In genomic region chr7:45204380-45205143, GRCm38 (mm10) we compare ENCODE assay signal across 7 mouse cellular contexts. TPM values are rescaled to one million over a fixed set of nuclear protein-coding genes. Genes with fewer than 3 reads are reported as not detected.
A peak's percentile ranks its signal among the peaks of the same experiment; 100 is the strongest.
DNase-seq lines count a peak whose midpoint lies in the region; ATAC-seq and TF ChIP-seq lines count a peak whose summit lies in the region.

Gene Ccdc155, minus strand, starts transcription at chr7:45204892.

- peak within 1 kb of the TSS; percentile 56 for H3K4me2 ChIP-seq in embryonic facial prominence, embryonic 15.5 days (replicated peaks)
- H3K4me2 ChIP-seq in limb, embryonic 13.5 days (replicated peaks) = peak within 1 kb of the TSS; percentile 66
- H3K4me2 ChIP-seq in midbrain, embryonic 15.5 days = peak within 1 kb of the TSS; percentile 64

- H3K9ac ChIP-seq in embryonic facial prominence, embryonic 15.5 days = no peak within 1 kb of the TSS; the same call in 1 of the 2 replicates
- H3K9ac ChIP-seq in limb, embryonic 13.5 days = peak within 1 kb of the TSS; percentile 53
- peak within 1 kb of the TSS; percentile 60 for H3K9ac ChIP-seq in midbrain, embryonic 15.5 days

- H3K27ac ChIP-seq in bone marrow macrophage, adult 2 months (ENCODE audit: insufficient read depth, low read depth, low read length) = no peak within 1 kb of the TSS
- H3K27ac ChIP-seq in embryonic facial prominence, embryonic 15.5 days (replicated peaks) = no peak within 1 kb of the TSS
- peak within 1 kb of the TSS; percentile 56; the same call in 1 of the 2 replicates for H3K27ac ChIP-seq in limb, embryonic 13.5 days
- peak within 1 kb of the TSS; percentile 87 for H3K27ac ChIP-seq in midbrain, embryonic 15.5 days

- H3K4me1 ChIP-seq in bone marrow macrophage, adult 2 months (ENCODE audit: control insufficient read depth, insufficient read depth, low read length) = no peaks in the 10 kb centered on the region
- H3K4me1 ChIP-seq in embryonic facial prominence, embryonic 15.5 days = 0 out of 2 replicates have a peak, but pooled peaks cover 6% of the 10 kb centered on the region
- no peaks in the 10 kb centered on the region for H3K4me1 ChIP-seq in limb, embryonic 13.5 days
- H3K4me1 ChIP-seq in midbrain, embryonic 15.5 days = peaks cover 5% of the 10 kb centered on the region; the same call in 1 of the 2 replicates

- peaks cover 4% of the 10 kb centered on the region; the same call in 1 of the 2 replicates for H3K27me3 ChIP-seq in embryonic facial prominence, embryonic 15.5 days
- H3K27me3 ChIP-seq in limb, embryonic 13.5 days = peaks cover 17% of the 10 kb centered on the region
- 0 out of 2 replicates have a peak, but pooled peaks cover 6% of the 10 kb centered on the region for H3K27me3 ChIP-seq in midbrain, embryonic 15.5 days (replicated peaks)

- peak within 1 kb of the TSS; percentile 54 for H3K4me3 ChIP-seq in bone marrow macrophage, adult 2 months (ENCODE audit: insufficient read depth, low read length)
- peak within 1 kb of the TSS; percentile 49 for H3K4me3 ChIP-seq in embryonic facial prominence, embryonic 15.5 days (replicated peaks)
- H3K4me3 ChIP-seq in limb, embryonic 13.5 days = peak within 1 kb of the TSS; percentile 49
- H3K4me3 ChIP-seq in midbrain, embryonic 15.5 days = peak within 1 kb of the TSS; percentile 49

- no peak for TF ChIP-seq CTCF in bone marrow macrophage, adult 2 months (IDR thresholded peaks at IDR 0.05; ENCODE audit: low read depth, low read length)

- DNase-seq in heart, adult 9 months (ENCODE audit: low spot score in 2 of 2) = peak; percentile 86 to 90
- peak; percentile 86 for DNase-seq in kidney, adult 9 months
- DNase-seq in spleen, adult 18-20 months = peak; percentile 86 to 89

- no peaks in the 10 kb centered on the region for H3K9me3 ChIP-seq in embryonic facial prominence, embryonic 15.5 days (replicated peaks)
- H3K9me3 ChIP-seq in limb, embryonic 13.5 days = 0 out of 2 replicates have a peak, but pooled peaks cover 6% of the 10 kb centered on the region
- no peaks in the 10 kb centered on the region for H3K9me3 ChIP-seq in midbrain, embryonic 15.5 days

- ATAC-seq in embryonic facial prominence, embryonic 15.5 days (ENCODE audit: insufficient number of reproducible peaks, low FRiP score, low TSS enrichment, low read depth) = peak; percentile 95
- peak; percentile 97 for ATAC-seq in limb, embryonic 13.5 days (ENCODE audit: low FRiP score, low read depth)
- ATAC-seq in midbrain, embryonic 15.5 days (replicated peaks) = peak; percentile 98

- 7% methylated on average over 44 of the region's 44 CpGs for WGBS in embryonic facial prominence, embryonic 15.5 days
- 8% methylated on average over 44 of the region's 44 CpGs for WGBS in limb, embryonic 13.5 days
- WGBS in midbrain, embryonic 15.5 days = 8% methylated on average over 44 of the region's 44 CpGs

- no peak for TF ChIP-seq POLR2A in bone marrow macrophage, adult 2 months (IDR thresholded peaks at IDR 0.05; ENCODE audit: borderline replicate concordance, low read depth, low read length)

- no peaks in the 10 kb centered on the region for H3K36me3 ChIP-seq in embryonic facial prominence, embryonic 15.5 days
- H3K36me3 ChIP-seq in limb, embryonic 13.5 days = no peaks in the 10 kb centered on the region
- no peaks in the 10 kb centered on the region for H3K36me3 ChIP-seq in midbrain, embryonic 15.5 days (replicated peaks)

RNA-seq across cellular contexts. Expression of gene Ccdc155, which starts in this region (rescaled TPM):
- 0.24 TPM in 1 of 2 replicates, not detected in the other for polyA plus RNA-seq in bone marrow macrophage, adult 2 months (2012; ENCODE audit: insufficient read depth, insufficient read length, missing spikeins)
- polyA plus RNA-seq in embryonic facial prominence, embryonic 15.5 days (2015; fragmentation: Nextera tagmentation; extraction: Ambion mirVana) = 1.00 and 1.1 TPM in 2 replicates
- 0.93 and 1.4 TPM in 2 replicates for polyA plus RNA-seq in limb, embryonic 13.5 days (2015; fragmentation: Nextera tagmentation; extraction: Ambion mirVana)
- 0.63 and 0.84 TPM in 2 replicates for polyA plus RNA-seq in midbrain, embryonic 15.5 days (2015; fragmentation: Nextera tagmentation; extraction: Ambion mirVana)

Comparison
In these comparisons a context has a peak if more than half of its experiments do, and no peak if none do; other contexts are left out.
1. Peak in ATAC-seq, H3K4me3 ChIP-seq, H3K27ac ChIP-seq, H3K9ac ChIP-seq and H3K4me2 ChIP-seq in midbrain, embryonic 15.5 days; RNA of the gene not detected or under 1 TPM.